Mouse (Mus musculus) myocyte (in vitro differentiated cells): ENCODE measurements at regions not wholly inside any gene's neighbourhood (a gene's known extent, or its start where the extent isn't known, plus 50 kb on each side); places are given as distances from the start of the nearest gene placed in this dataset.

Experiments
- E2F4 ChIP-seq: IDR thresholded peaks from one replicate; pipeline ENCODE4 v1.6.1; 2011; ENCODE audit warnings: mild to moderate bottlenecking, control low read depth, moderate library complexity; ENCODE audit not compliant: insufficient read depth
- MAX ChIP-seq: IDR thresholded peaks from one replicate; pipeline ENCODE4 v1.6.1; 2011; ENCODE audit warnings: low read depth, mild to moderate bottlenecking, control low read depth
- MYOD1 ChIP-seq, 3 experiments: IDR thresholded peaks; one replicate each; pipeline ENCODE4 v1.6.1; 2011; ENCODE audit warnings: control low read depth in 2 of 3, low read depth in 2 of 3, mild to moderate bottlenecking in 2 of 3, moderate library complexity in 1 of 3; ENCODE audit not compliant: insufficient read length in 2 of 3, control insufficient read depth in 1 of 3
- MYOG ChIP-seq, 3 experiments: IDR thresholded peaks; one replicate each; pipeline ENCODE4 v1.6.1; 2011; ENCODE audit warnings: control low read depth in 2 of 3, low read depth in 2 of 3, mild to moderate bottlenecking in 2 of 3; ENCODE audit not compliant: insufficient read length in 2 of 3, control insufficient read depth in 1 of 3, insufficient read depth in 1 of 3
- POLR2A ChIP-seq: IDR thresholded peaks from one replicate; pipeline ENCODE4 v1.6.1; 2011; ENCODE audit warnings: low read depth, mild to moderate bottlenecking, control low read depth, moderate library complexity; ENCODE audit not compliant: insufficient read length
- SRF ChIP-seq: IDR thresholded peaks from one replicate; pipeline ENCODE4 v1.6.1; 2011; ENCODE audit warnings: low read depth; ENCODE audit not compliant: control insufficient read depth, insufficient read length
- TCF12 ChIP-seq: IDR thresholded peaks from one replicate; pipeline ENCODE4 v1.6.1; 2011; ENCODE audit warnings: mild to moderate bottlenecking, control low read depth; ENCODE audit not compliant: poor library complexity, insufficient read depth, severe bottlenecking
- TCF3 ChIP-seq: IDR thresholded peaks from one replicate; pipeline ENCODE4 v1.6.1; 2011; ENCODE audit warnings: low read depth, control low read depth; ENCODE audit not compliant: insufficient read length
- USF1 ChIP-seq: IDR thresholded peaks from one replicate; pipeline ENCODE4 v1.6.1; 2011; ENCODE audit warnings: low read depth, mild to moderate bottlenecking, control low read depth, moderate library complexity

- no peak for TF ChIP-seq USF1
- no peak for TF ChIP-seq POLR2A
- TF ChIP-seq MYOG (IDR thresholded peaks at IDR 0.05; ENCODE audit: control insufficient read depth in 1 of 3, insufficient read depth in 1 of 3, insufficient read length in 2 of 3, low read depth in 2 of 3), result no peak
- no peak for TF ChIP-seq E2F4
- TF ChIP-seq MAX, result no peak
- TF ChIP-seq TCF12, result no peak
- no peak for TF ChIP-seq MYOD1 (IDR thresholded peaks at IDR 0.05; ENCODE audit: control insufficient read depth in 1 of 3, insufficient read length in 2 of 3, low read depth in 2 of 3)
- TF ChIP-seq SRF, result no peak
- TF ChIP-seq TCF3, result no peak
Observed at GRCm38 (mm10) chr19:60340234-60340633, 113.7 kb upstream of the Fam204a start.
